Mouse (Mus musculus) left cerebral cortex, postnatal 36 days (tissue): ENCODE data around the gene Zmat3. TPM values are rescaled to one million over a fixed set of nuclear protein-coding genes. Genes with fewer than 3 reads are reported as not detected.

Source experiments
- DNase-seq, 2 experiments: peaks; one replicate each; pipeline ENCODE4 v3.0.0; 2021 to 2022; ENCODE audit warnings: low spot score in 2 of 2, mixed read lengths in 1 of 2
- intact Hi-C: fragments of 180-260 bp; cut with DNase I; formaldehyde crosslinking; loops from one replicate; pipeline ENCODE4 v1.15.1; 2025
- total RNA-seq, 2 experiments: library from RNA; stranded (reverse); gene quantifications; 2 replicates each; pipeline ENCODE4 v1.2.3; 2021

The Zmat3 gene
- total RNA-seq, result 10 to 100 TPM; 84.1 to 91.3 TPM

DNA sequence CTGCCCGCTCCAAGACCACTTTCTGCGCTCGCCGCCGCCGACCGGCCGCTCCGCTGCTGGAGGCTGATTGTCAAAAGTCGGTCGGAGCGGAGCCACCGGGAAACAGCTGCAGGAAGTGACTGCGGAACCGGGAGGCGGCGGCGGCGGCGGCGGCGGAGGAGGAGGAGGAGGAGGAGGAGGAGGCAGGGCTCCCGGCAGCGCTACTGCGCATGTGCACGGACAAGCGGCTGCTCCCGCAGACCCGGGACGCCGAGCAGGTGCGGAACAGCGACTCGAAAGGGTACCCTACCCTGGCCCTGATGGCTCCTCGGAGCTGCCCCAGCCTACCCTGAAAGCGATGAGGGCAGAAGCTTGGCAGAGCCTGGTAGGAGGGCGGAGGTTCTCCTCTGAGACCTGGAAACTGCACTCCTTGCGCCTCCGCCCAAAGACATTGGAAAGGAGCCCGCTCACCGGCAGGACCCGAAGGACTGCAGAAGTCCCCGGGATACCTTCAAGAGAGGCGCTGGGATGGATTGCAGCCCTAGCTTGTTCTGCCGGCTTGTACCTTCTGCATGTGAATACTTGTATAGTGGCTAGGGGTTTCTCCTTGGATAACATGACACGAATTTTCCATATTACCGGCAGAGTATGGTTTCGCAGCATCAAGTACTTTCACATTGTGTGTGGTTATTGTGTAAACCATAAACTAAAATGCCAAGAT lies at the start of gene Zmat3:
TSS of gene Zmat3 (minus strand) at position 469 of the 700 bp plus-strand sequence.
- DNase-seq, result peak; percentile 86 to 87
- intact Hi-C loops, result loop anchor here (1.0 kb wide), 1 partner anchor 31 kb away; no protein-coding TSS in a partner anchor

DNA sequence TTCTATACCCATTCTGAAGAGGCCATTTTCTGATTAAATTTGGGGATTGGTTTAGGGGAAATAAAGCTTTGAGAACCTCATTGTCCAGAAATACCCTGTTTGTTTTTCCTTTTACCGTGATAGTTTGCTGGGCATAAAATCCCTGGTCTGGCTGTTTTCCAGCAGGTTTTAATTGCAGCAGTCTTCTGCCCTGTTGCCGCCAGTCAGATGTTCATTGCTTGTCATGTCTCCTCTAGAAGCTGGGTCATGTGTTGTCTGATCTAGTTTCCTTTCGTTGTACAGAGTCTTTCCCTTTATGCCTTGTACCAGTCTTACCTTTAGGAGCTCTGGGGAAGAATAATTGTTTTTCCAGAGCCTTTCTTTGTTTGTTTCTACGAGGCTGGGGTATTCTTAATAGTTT lies 48.6 kb upstream of the Zmat3 start:
- DNase-seq, result no peak
- intact Hi-C loops, result no loop called here

DNA sequence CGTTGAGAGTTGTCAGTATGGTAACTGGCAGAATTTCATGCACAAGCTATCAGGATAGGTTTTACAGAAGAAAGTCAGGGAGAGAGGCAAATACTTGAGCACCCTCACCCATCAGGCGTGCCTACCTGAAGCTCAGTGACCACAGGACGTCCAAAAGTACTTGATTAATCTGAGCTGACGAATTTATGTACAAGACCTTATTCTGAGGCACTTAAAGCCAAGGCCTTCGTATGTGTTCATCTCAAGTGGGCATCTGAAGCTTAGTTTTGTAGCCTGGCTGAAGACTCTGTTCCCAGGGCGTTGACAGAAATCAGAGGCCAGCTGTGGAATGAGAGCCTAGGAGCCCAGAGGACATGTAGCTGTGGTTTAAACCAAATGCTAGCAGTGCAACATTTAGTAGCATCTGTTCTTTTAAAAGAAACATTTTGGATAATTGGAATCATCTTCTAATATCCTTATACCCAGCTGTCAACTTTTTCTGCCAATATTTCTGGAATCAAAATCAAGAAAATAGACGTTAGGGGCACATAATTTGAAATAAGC lies 46.8 kb upstream of the Zmat3 start:
- intact Hi-C loops, result no loop called here

GRCm38 (mm10) chr3:32408811-32409273 lies 43.0 kb upstream of the Zmat3 start:
- intact Hi-C loops, result no loop called here

More for the DNA sequence above, 46.8 kb upstream of the Zmat3 start:
- no peak for DNase-seq

GRCm38 (mm10) chr3:32406804-32407203 lies 41.0 kb upstream of the Zmat3 start:
- no peak for DNase-seq
- intact Hi-C loops, result no loop called here

More at GRCm38 (mm10) chr3:32408811-32409273, 43.0 kb upstream of the Zmat3 start:
- no peak for DNase-seq

GRCm38 (mm10) chr3:32405699-32406098 lies 39.9 kb upstream of the Zmat3 start:
- intact Hi-C loops, result no loop called here
- no peak for DNase-seq

- intact Hi-C loops, result no loop called here
These were observed 37.4 kb upstream of the Zmat3 start for GRCm38 (mm10) chr3:32402990-32403885.

GRCm38 (mm10) chr3:32401591-32401990 lies 35.8 kb upstream of the Zmat3 start:
- intact Hi-C loops, result no loop called here
- DNase-seq, result no peak

More at GRCm38 (mm10) chr3:32402990-32403885, 37.4 kb upstream of the Zmat3 start:
- DNase-seq, result no peak

GRCm38 (mm10) chr3:32399931-32400330 lies 34.1 kb upstream of the Zmat3 start:
- no peak for DNase-seq
- intact Hi-C loops, result no loop called here

- intact Hi-C loops, result no loop called here
- no peak for DNase-seq
These were observed 33.6 kb upstream of the Zmat3 start for GRCm38 (mm10) chr3:32399381-32399780.

GRCm38 (mm10) chr3:32398623-32399022 lies 32.8 kb upstream of the Zmat3 start:
- intact Hi-C loops, result no loop called here
- no peak for DNase-seq

DNA sequence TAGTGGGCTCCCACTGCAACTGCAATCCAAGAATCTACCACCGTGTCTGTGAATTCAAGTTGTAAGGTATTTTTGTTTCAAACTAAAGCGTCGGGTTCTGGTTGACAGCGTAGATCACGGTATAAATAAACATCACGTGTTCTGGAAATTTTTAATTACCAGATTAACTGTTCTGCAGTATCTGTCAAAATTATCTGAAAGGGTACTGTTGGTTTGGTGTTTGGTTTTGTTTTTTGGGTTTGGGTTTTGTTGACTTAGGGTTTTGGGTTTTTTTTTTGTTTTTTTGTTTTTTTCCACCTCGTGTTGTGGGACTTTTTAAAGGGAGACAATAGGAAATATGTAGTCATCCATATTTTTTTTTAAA lies 32.3 kb upstream of the Zmat3 start:
- DNase-seq, result no peak
- intact Hi-C loops, result no loop called here

GRCm38 (mm10) chr3:32397461-32398174 lies 31.8 kb upstream of the Zmat3 start, which contains the start of gene Pik3ca:
Gene Pik3ca, plus strand, starts transcription at chr3:32397671.
- intact Hi-C loops, result loop anchor here (2.0 kb wide), 1 partner anchor 113 kb away; the partner anchor contains the start of gene Zfp639
- DNase-seq, result peak; percentile 64 to 76

GRCm38 (mm10) chr3:32396794-32397460 lies 31.1 kb upstream of the Zmat3 start:
- intact Hi-C loops, result loop anchor here (1.0 to 2.0 kb wide), 2 partner anchors 32 to 114 kb away; partner anchors contain the start of gene Zfp639
- peak; percentile 96 to 97 for DNase-seq

DNA sequence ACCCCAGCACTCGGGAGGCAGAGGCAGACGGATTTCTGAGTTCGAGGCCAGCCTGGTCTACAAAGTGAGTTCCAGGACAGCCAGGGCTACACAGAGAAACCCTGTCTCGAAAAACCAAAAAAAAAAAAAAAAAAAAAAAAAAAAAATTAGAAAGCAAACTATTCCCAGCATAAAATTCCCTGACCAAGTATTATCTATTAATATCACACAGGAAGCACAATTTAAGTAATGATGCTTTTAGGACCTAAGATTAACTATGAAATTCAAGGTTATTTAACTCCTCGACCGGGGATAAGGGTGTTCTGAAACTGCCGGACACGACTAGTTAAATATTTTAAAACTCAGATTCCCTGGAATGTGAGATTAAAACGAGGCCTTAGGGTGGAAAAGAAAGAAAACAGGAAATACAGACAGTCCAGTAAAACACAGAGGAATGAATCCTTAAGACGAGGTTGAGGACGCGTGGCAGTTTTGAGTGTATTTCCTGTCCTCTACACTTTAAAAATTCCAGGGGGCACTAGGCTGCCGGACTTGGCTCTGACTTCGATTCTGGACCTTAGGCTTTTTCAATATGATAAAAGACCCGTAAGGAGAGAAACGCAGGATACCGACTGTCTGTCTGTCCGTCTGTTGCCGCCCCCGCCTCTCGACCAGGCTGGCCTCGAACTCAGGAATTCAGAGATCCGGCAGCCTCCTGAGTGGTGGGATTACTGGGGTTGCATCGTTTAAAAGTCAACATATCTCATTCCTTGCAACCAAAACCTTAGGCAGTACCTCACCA lies 30.1 kb upstream of the Zmat3 start:
- intact Hi-C loops, result loop anchor here (1.0 to 2.0 kb wide), 2 partner anchors 31 to 115 kb away; partner anchors contain the start of gene Zfp639
- DNase-seq, result peak in 1 of 2 experiments; percentile 17

- intact Hi-C loops, result no loop called here
- no peak for DNase-seq
These were observed 28.2 kb upstream of the Zmat3 start for GRCm38 (mm10) chr3:32393986-32394385.

DNA sequence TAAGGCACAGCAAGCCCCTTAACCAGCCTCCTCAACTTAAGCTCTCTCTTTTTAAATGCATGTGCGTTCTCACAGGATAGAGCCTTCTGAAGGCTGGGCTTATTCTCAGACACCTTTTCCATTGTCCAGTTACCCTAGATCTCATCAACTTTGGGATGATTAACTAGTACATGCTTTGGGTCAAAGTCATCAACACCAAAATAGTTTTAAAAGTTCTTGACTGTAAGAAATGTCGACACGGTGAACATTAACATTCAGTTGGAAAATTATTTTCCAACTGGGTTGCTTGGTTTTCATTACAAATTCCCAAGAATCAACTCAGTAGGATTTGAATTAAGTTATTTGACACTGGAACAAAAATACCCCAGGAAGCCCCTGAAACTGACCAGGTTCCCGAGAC lies 27.0 kb upstream of the Zmat3 start:
- DNase-seq, result no peak
- intact Hi-C loops, result no loop called here

GRCm38 (mm10) chr3:32381556-32381955 lies 15.7 kb upstream of the Zmat3 start:
- DNase-seq, result no peak
- intact Hi-C loops, result no loop called here
